Mouse (Mus musculus) forebrain, embryonic 16.5 days (tissue): ENCODE data around the gene Zfp292. TPM values are rescaled to one million over a fixed set of nuclear protein-coding genes. Genes with fewer than 3 reads are reported as not detected.

Source experiments
- ATAC-seq: fragments of 200-750 bp; cut with Nextera tagmentation; 2 replicates; pipeline ENCODE4 v1.8.0; 2017; ENCODE audit warnings: mild to moderate bottlenecking, moderate library complexity
- H3K27ac ChIP-seq: fragments of 300-500 bp; sonication (generic); 2 replicates; pipeline ENCODE4 v1.5.1; 2014; ENCODE audit warnings: low read length, control low read depth
- H3K27me3 ChIP-seq: fragments of 300-500 bp; sonication (generic); replicated peaks from 2 replicates; pipeline ENCODE4 v1.6.1; 2014; ENCODE audit warnings: low read length; ENCODE audit not compliant: control insufficient read depth, insufficient read depth
- H3K36me3 ChIP-seq: fragments of 300-500 bp; sonication (generic); 2 replicates; pipeline ENCODE4 v1.6.1; 2014; ENCODE audit not compliant: control insufficient read depth, insufficient read depth
- H3K4me1 ChIP-seq: fragments of 300-500 bp; sonication (generic); replicated peaks from 2 replicates; pipeline ENCODE4 v1.6.1; 2014; ENCODE audit warnings: low read length; ENCODE audit not compliant: control insufficient read depth, insufficient read depth
- H3K4me2 ChIP-seq: fragments of 300-500 bp; sonication (generic); 2 replicates; pipeline ENCODE4 v1.6.1; 2014; ENCODE audit warnings: mild to moderate bottlenecking, low read length, control low read depth
- H3K4me3 ChIP-seq: fragments of 300-500 bp; sonication (generic); replicated peaks from 2 replicates; pipeline ENCODE4 v1.5.1; 2014; ENCODE audit warnings: mild to moderate bottlenecking, low read length, control low read depth
- H3K9ac ChIP-seq: fragments of 300-500 bp; sonication (generic); replicated peaks from 2 replicates; pipeline ENCODE4 v1.6.1; 2014; ENCODE audit warnings: low read depth, low read length, control low read depth
- H3K9me3 ChIP-seq: fragments of 300-500 bp; sonication (generic); 2 replicates; pipeline ENCODE4 v1.6.1; 2016; ENCODE audit warnings: low read length; ENCODE audit not compliant: control insufficient read depth
- WGBS: fragments of 180-500 bp; shearing (Covaris S2); extraction: QIAGEN DNeasy Blood & Tissue Kit; methylation state at CpG from one replicate; pipeline ENCODE4 v1.1.7; 2014; 5-methylcytosine and 5-hydroxymethylcytosine counted together
- polyA plus RNA-seq: library from polyadenylated mRNA; unstranded; fragments of >200 nt; fragmentation: Nextera tagmentation; extraction: Ambion mirVana; gene quantifications from 2 replicates; pipeline ENCODE4 v1.2.1, GENCODE M21; 2015

Zfp292 gene
- polyA plus RNA-seq, 1 experiment from 2014 or later: 36.6 TPM

GRCm38 (mm10) chr4:34872896-34873495 is 9.8 kb downstream of the Zfp292 start:
- Histone ChIP-seq H3K27me3 (no peaks in the 10 kb centered on the region), H3K9me3 (no peaks in the 10 kb centered on the region), H3K4me3 (no peak overlapping the region), H3K4me1 (peaks cover 2% of the 10 kb centered on the region; the same call in 1 of the 2 replicates), H3K36me3 (peaks cover 2% of the 10 kb centered on the region; the same call in 1 of the 2 replicates), H3K27ac (no peak overlapping the region), H3K4me2 (no peak overlapping the region), H3K9ac (no peak overlapping the region)
- ATAC-seq: no peak
- WGBS: 98% methylated on average over 3 of the region's 4 CpGs

DNA sequence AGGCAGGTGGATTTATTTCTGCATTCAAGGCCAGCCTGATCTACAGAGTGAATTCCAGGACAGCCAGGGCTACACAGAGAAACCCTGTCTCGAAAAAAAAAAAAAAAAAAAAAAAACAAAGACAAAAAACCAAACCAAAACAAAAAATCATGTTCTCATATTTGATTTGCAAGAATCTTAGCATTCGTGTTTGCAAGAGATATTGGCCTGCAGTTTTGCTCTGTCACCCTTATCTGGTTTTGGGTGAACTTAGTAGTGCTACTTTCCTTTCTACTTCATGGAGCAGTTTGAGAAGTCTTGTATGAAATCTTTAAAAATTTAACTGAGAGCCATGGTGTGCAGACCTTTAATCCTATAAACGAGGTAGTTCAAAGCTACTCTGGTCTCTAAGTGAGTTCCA is 12.9 kb downstream of the Zfp292 start:
- Histone ChIP-seq H3K9me3 (no peaks in the 10 kb centered on the region), H3K36me3 (no peaks in the 10 kb centered on the region), H3K27ac (no peak overlapping the region), H3K4me1 (peaks cover 2% of the 10 kb centered on the region; the same call in 1 of the 2 replicates), H3K4me3 (no peak overlapping the region), H3K4me2 (no peak overlapping the region), H3K27me3 (no peaks in the 10 kb centered on the region), H3K9ac (no peak overlapping the region)
- WGBS: 84% methylated on average over 2 of the region's 3 CpGs
- ATAC-seq: no peak

GRCm38 (mm10) chr4:34861438-34861837 is 21.3 kb downstream of the Zfp292 start:
- Histone ChIP-seq H3K36me3 (no peaks in the 10 kb centered on the region), H3K4me2 (no peak overlapping the region), H3K27me3 (no peaks in the 10 kb centered on the region), H3K4me3 (no peak overlapping the region), H3K9me3 (no peaks in the 10 kb centered on the region), H3K4me1 (0 out of 2 replicates have a peak, but pooled peaks cover 3% of the 10 kb centered on the region), H3K27ac (no peak overlapping the region), H3K9ac (no peak overlapping the region)
- WGBS: 91% methylated on average over 3 of the region's 3 CpGs
- ATAC-seq: no peak

- Histone ChIP-seq H3K9ac (no peak overlapping the region), H3K4me1 (0 out of 2 replicates have a peak, but pooled peaks cover 3% of the 10 kb centered on the region), H3K27me3 (no peaks in the 10 kb centered on the region), H3K36me3 (no peaks in the 10 kb centered on the region), H3K27ac (no peak overlapping the region), H3K4me2 (no peak overlapping the region), H3K4me3 (no peak overlapping the region), H3K9me3 (no peaks in the 10 kb centered on the region)
- ATAC-seq: no peak
- WGBS: 96% methylated on average over 3 of the region's 3 CpGs
These were observed 23.3 kb downstream of the Zfp292 start for GRCm38 (mm10) chr4:34859416-34859815.

GRCm38 (mm10) chr4:34858903-34859302 is 23.9 kb downstream of the Zfp292 start:
- Histone ChIP-seq H3K27ac (no peak overlapping the region), H3K4me3 (no peak overlapping the region), H3K36me3 (no peaks in the 10 kb centered on the region), H3K4me2 (no peak overlapping the region), H3K9me3 (no peaks in the 10 kb centered on the region), H3K9ac (no peak overlapping the region), H3K27me3 (no peaks in the 10 kb centered on the region), H3K4me1 (0 out of 2 replicates have a peak, but pooled peaks cover 3% of the 10 kb centered on the region)
- 93% methylated on average over 3 of the region's 3 CpGs for WGBS
- no peak for ATAC-seq

- no peak overlapping the region for H3K4me3 ChIP-seq
- 16% methylated on average over 1 of the region's 1 CpGs for WGBS
- no peaks in the 10 kb centered on the region for H3K27me3 ChIP-seq
- H3K27ac ChIP-seq: no peak overlapping the region
- H3K9me3 ChIP-seq: no peaks in the 10 kb centered on the region
- H3K4me2 ChIP-seq: no peak overlapping the region
- H3K9ac ChIP-seq: no peak overlapping the region
- H3K36me3 ChIP-seq: no peaks in the 10 kb centered on the region
- no peak for ATAC-seq
- 0 out of 2 replicates have a peak, but pooled peaks cover 3% of the 10 kb centered on the region for H3K4me1 ChIP-seq
These were observed 26.8 kb downstream of the Zfp292 start for GRCm38 (mm10) chr4:34855966-34856365.

DNA sequence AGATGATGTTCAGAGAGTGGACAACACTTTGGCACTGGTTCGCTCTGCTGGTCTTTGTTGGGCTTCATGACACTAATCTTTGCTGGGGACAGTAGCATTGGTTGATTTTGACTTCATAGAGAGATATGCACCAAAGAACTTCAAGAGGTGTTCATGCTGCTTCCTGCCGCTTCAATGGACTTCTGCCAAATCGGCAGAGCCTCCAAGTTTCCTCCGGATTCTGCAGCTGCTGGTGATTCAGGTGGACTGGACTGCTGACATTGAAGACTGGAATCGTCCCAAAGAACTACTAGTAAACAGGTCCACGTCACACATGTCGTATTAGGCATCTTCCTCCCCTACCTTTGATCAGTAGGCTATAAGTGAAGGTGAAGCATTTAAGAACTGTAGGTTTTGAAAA is 30.7 kb downstream of the Zfp292 start:
- Histone ChIP-seq H3K27me3 (no peaks in the 10 kb centered on the region), H3K36me3 (no peaks in the 10 kb centered on the region), H3K9me3 (no peaks in the 10 kb centered on the region), H3K4me2 (no peak overlapping the region), H3K4me1 (no peaks in the 10 kb centered on the region), H3K4me3 (no peak overlapping the region), H3K9ac (no peak overlapping the region), H3K27ac (no peak overlapping the region)
- 94% methylated on average over 7 of the region's 7 CpGs for WGBS
- ATAC-seq: no peak

- Histone ChIP-seq H3K36me3 (no peaks in the 10 kb centered on the region), H3K4me2 (no peak overlapping the region), H3K4me1 (no peaks in the 10 kb centered on the region), H3K27ac (no peak overlapping the region), H3K27me3 (no peaks in the 10 kb centered on the region), H3K4me3 (no peak overlapping the region), H3K9ac (no peak overlapping the region), H3K9me3 (no peaks in the 10 kb centered on the region)
- no peak for ATAC-seq
- 98% methylated on average over 2 of the region's 2 CpGs for WGBS
These were observed 32.6 kb downstream of the Zfp292 start for GRCm38 (mm10) chr4:34850156-34850555.

DNA sequence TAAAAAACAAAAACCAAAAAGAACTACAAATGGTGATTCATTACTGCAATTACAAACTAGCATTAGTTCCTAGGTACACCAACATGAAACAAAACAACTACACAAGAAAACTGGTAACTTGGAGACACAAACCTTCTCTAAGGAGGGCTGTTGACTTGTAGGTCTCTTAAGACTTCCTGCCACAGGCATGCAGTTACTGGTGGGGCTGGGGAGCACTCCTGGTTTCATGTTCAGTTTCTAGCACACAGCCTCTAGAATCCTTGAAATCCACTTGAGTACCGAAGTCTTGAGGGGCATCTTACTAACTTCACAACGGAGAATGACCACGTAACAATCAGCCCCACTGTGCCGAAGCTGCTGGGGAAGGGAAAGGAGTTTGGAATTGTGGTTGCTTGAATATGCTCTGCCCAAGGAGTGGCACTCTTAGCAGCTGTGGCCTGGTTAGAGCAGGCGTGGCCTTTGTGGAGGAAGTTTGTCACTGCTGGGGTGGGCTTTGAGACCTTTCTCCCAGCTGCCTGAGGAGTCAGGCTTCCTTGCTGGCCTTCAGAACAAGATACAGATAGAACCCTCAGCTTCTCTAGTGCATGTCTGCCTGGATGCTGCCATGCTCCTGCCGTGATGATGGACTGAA is 35.0 kb downstream of the Zfp292 start:
- no peaks in the 10 kb centered on the region for H3K27me3 ChIP-seq
- H3K4me1 ChIP-seq: peaks cover 5% of the 10 kb centered on the region
- H3K4me3 ChIP-seq: no peak overlapping the region
- no peaks in the 10 kb centered on the region for H3K9me3 ChIP-seq
- no peak overlapping the region for H3K4me2 ChIP-seq
- 95% methylated on average over 6 of the region's 6 CpGs for WGBS
- no peak overlapping the region for H3K27ac ChIP-seq
- no peaks in the 10 kb centered on the region for H3K36me3 ChIP-seq
- ATAC-seq: no peak
- H3K9ac ChIP-seq: no peak overlapping the region
